Comparison of ENCODE assay signal across 21 mouse cellular contexts in the genomic region with DNA sequence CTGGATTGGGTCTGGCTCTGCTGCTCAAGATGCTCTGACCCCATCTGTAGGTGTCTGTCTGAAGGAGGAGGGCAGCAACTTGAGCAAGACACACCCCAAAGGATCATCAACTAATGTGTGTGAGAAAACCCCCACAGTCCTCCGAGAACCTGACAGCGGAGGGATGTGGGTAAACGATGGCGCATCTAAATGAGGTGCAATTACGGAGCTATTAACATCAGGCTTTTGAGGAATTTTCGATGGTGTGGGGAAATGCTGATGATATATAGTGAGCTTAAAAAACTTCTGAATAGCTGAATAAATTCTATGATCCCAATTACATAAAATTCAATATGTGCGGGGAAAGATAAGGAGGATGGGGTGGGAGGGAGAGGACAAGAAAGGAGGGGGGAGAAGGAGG.
"Had no signal": no experiment of that assay in that cellular context is flagged by ENCODE, and none has a peak within 500 bp of the region (broad histone marks: within the 10 kb centered on the region; RNA-seq: fewer than 3 reads in every experiment).

No protein-coding gene starts in this region.

- H3K4me2 ChIP-seq: lung, embryonic 15.5 days; midbrain, embryonic 11.5 days; midbrain, embryonic 13.5 days; midbrain, embryonic 15.5 days; neural tube, embryonic 13.5 days; neural tube, embryonic 15.5 days had no signal

- H3K36me3 ChIP-seq: lung, embryonic 15.5 days; midbrain, embryonic 13.5 days; midbrain, embryonic 15.5 days; neural tube, embryonic 13.5 days; neural tube, embryonic 15.5 days had no signal

- H3K27ac ChIP-seq: lung, embryonic 15.5 days; macrophage; midbrain, embryonic 13.5 days; midbrain, embryonic 15.5 days; neural tube, embryonic 13.5 days; neural tube, embryonic 15.5 days had no signal

- H3K9ac ChIP-seq: lung, embryonic 15.5 days; midbrain, embryonic 13.5 days; midbrain, embryonic 15.5 days; neural tube, embryonic 13.5 days; neural tube, embryonic 15.5 days had no signal

- H3K4me1 ChIP-seq: lung, embryonic 15.5 days had no signal

- DNase-seq: lung, adult 2 months; lung, postnatal 14 days; lung, postnatal 36 days; retina, postnatal 1 day; right cerebral cortex, adult 18-20 months; right cerebral cortex, postnatal 25 days; right cerebral cortex, postnatal 4 days; spleen, adult 18-20 months; thymus, adult 18-20 months; thymus, postnatal 14 days; thymus, postnatal 36 days had no signal

- H3K4me3 ChIP-seq: lung, embryonic 15.5 days; midbrain, embryonic 13.5 days; midbrain, embryonic 15.5 days; myocyte; neural tube, embryonic 13.5 days; neural tube, embryonic 15.5 days had no signal

- H3K9me3 ChIP-seq: lung, embryonic 15.5 days; megakaryocyte, embryonic 14.5 days; midbrain, embryonic 13.5 days; midbrain, embryonic 15.5 days; neural tube, embryonic 13.5 days; neural tube, embryonic 15.5 days had no signal

- ATAC-seq: lung, postnatal 0 days; midbrain, embryonic 13.5 days; midbrain, embryonic 15.5 days had no signal

- H3K27me3 ChIP-seq: midbrain, embryonic 13.5 days; midbrain, embryonic 15.5 days; neural tube, embryonic 15.5 days had no signal
